Mouse (Mus musculus) cerebellum, adult 2 months (tissue): ENCODE data around the gene Olfr523. TPM values are rescaled to one million over a fixed set of nuclear protein-coding genes. Genes with fewer than 3 reads are reported as not detected.

ENCODE experiments used
- DNase-seq, 2 experiments: peaks; one replicate each; pipeline ENCODE4 v3.0.0; 2021
- H3K27ac ChIP-seq: fragments of 200-500 bp; 2 replicates; pipeline ENCODE4 v1.5.1; 2012; ENCODE audit warnings: low read length, control low read depth, inconsistent platforms; ENCODE audit not compliant: insufficient read depth
- H3K27me3 ChIP-seq: fragments of 200-500 bp; 2 replicates; pipeline ENCODE4 v1.6.1; 2012; ENCODE audit warnings: inconsistent platforms, mild to moderate bottlenecking, low read length, moderate library complexity; ENCODE audit not compliant: control insufficient read depth, insufficient read depth
- H3K4me1 ChIP-seq: fragments of 200-500 bp; 2 replicates; pipeline ENCODE4 v1.6.1; 2011; ENCODE audit warnings: low read length; ENCODE audit not compliant: control insufficient read depth, insufficient read depth
- H3K4me3 ChIP-seq: fragments of 200-500 bp; replicated peaks from 2 replicates; pipeline ENCODE3; 2011; ENCODE audit warnings: mild to moderate bottlenecking, low read depth, low read length, control low read depth; ENCODE audit not compliant: insufficient read depth
- CTCF ChIP-seq: fragments of 200-500 bp; IDR thresholded peaks from 2 replicates; pipeline ENCODE4 v1.5.1; 2011; ENCODE audit warnings: low read depth, mild to moderate bottlenecking, control low read depth, low read length, moderate library complexity, borderline replicate concordance; ENCODE audit not compliant: insufficient read depth
- POLR2A ChIP-seq: fragments of 200-500 bp; IDR thresholded peaks from 2 replicates; pipeline ENCODE4 v1.6.1; 2011; ENCODE audit warnings: low read length, control low read depth, borderline replicate concordance; ENCODE audit not compliant: insufficient read depth
- WGBS: fragments of 180-500 bp; shearing (Covaris S2); methylation state at CpG from one replicate; pipeline ENCODE4 v1.1.7; 2018; 5-methylcytosine and 5-hydroxymethylcytosine counted together
- polyA plus RNA-seq: library from polyadenylated mRNA; depleted of rRNA; stranded (reverse); fragments of >200 nt; gene quantifications from 2 replicates; pipeline ENCODE4 v1.2.3, GENCODE M21; 2012

Olfr523 gene
- polyA plus RNA-seq, 1 experiment = 0.10 TPM

DNA sequence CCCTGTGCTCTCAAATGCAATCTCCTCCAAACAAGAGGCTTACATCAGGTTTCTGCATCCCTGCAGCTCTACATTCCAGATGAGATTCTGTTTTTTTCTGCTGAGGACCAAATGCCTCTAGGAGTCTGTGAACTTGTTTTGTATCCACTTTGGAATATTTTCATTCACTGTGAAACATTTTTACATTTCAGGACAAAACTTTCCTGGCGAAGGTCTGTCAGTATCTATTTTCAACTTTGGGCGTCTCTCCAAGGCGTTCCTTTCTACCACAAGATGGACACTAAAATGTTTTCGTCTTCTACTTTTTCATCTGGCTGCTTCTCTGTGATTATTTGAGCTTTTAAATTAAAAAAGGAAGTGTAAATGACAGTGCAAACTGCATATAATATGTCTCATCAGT, 21.0 kb downstream of the Olfr523 start:
- no peak overlapping the region for H3K4me3 ChIP-seq
- H3K27ac ChIP-seq = no peak overlapping the region
- no peak for DNase-seq

DNA sequence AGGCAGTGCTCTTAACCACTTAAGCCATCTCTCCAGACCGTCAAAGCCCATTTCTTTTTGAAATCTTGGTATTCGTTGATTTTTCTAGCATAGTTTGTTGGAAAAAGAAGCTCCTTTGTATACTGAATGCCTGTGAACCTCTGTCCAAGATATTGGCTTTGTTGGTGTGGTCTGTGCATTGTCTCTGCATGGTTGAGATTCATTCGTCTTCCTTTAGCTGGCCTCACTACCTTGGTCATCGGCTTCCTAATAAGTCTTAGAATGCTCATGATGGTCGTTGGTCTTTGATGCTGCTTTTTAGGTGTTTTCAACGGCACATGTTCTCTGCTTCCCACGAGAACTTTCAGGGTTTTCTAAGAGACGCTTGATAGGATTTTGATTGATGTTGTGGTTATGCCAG, 23.0 kb downstream of the Olfr523 start:
- H3K4me1 ChIP-seq = no peaks in the 10 kb centered on the region
- H3K27me3 ChIP-seq = no peaks in the 10 kb centered on the region
- DNase-seq = no peak
- TF ChIP-seq POLR2A = no peak
- TF ChIP-seq CTCF = no peak
- WGBS = 80% methylated on average over 8 of the region's 8 CpGs
- no peak overlapping the region for H3K27ac ChIP-seq
- H3K4me3 ChIP-seq = no peak overlapping the region

More for the DNA sequence above, 21.0 kb downstream of the Olfr523 start:
- Histone ChIP-seq H3K27me3 (no peaks in the 10 kb centered on the region), H3K4me1 (no peaks in the 10 kb centered on the region)
- TF ChIP-seq CTCF (no peak), POLR2A (no peak)
- 80% methylated on average over 4 of the region's 4 CpGs for WGBS

DNA sequence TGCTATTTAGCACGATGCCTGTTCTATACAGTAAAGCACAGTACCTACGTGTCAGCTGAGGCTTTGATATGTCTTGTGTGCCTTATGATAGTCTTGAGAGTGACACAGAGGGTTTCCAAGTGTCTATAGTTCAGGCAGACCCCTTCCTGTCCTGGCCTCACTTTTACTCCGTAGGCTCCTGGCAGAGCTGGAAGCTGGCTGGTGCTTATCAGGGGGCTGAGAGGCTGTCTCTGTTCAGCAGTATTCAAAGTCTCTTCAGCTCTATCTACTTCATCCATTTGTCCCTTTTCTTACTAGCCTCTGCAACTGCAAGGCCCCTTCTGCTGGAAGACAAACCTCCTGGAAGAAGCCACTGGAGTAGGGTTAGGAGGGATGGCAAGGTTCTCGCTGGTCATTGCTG, 28.1 kb downstream of the Olfr523 start:
- WGBS = 83% methylated on average over 4 of the region's 4 CpGs
- H3K4me1 ChIP-seq = no peaks in the 10 kb centered on the region
- no peak overlapping the region for H3K4me3 ChIP-seq
- H3K27ac ChIP-seq = no peak overlapping the region
- no peak for DNase-seq
- H3K27me3 ChIP-seq = no peaks in the 10 kb centered on the region
- TF ChIP-seq POLR2A (no peak), CTCF (no peak)

DNA sequence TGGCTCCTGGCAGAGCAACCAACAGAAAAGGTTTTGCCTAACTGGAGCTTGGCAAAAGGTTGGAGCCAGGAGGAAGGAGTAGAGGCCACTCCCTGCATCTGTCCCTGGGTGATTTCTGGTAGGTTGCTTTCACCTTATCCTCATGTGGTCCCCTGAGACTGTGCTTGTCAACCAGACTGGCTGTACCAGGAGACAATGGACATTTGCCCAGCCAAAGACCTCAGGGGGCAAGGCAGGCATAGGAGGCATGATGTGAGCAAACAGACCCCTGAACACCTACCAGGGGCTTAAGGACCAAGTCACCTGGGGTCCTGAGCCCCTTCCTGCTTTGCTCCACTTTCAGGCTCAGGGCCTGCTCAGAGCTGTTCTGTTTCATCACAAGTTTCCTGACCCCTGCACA, 32.8 kb downstream of the Olfr523 start, which contains the start of gene Olfr524:
Olfr524 (minus strand) TSS at position 101 of the 400 bp plus-strand sequence.
- TF ChIP-seq CTCF (no peak), POLR2A (no peak)
- DNase-seq = no peak
- no peaks in the 10 kb centered on the region for H3K4me1 ChIP-seq
- no peaks in the 10 kb centered on the region for H3K27me3 ChIP-seq
- no peak within 1 kb of the TSS for H3K27ac ChIP-seq
- no peak within 1 kb of the TSS for H3K4me3 ChIP-seq

DNA sequence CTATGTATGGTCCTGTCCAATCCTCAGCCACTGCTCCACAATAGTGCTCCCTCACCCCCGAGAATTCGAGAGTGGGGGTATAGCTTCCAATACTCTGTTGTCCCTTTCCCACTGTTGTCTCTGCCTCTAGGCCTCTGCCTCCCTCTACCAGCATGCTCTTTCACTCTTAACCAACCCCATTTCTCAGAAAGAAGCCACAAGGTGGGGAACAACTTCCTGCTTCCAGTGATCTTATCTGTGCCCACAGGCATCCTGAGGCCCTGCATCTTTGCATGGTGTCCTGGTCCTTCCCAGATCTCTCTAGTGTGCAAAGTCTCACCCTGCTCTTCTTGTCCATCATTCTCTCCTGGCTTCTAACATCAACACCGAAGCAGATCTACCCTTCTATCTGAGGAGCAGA, 33.9 kb downstream of the Olfr523 start:
- Histone ChIP-seq H3K4me3 (no peak overlapping the region), H3K27me3 (no peaks in the 10 kb centered on the region), H3K4me1 (no peaks in the 10 kb centered on the region), H3K27ac (no peak overlapping the region)
- DNase-seq = no peak
- WGBS = 90% methylated on average over 3 of the region's 3 CpGs
- no peak for TF ChIP-seq POLR2A
- TF ChIP-seq CTCF = no peak

DNA sequence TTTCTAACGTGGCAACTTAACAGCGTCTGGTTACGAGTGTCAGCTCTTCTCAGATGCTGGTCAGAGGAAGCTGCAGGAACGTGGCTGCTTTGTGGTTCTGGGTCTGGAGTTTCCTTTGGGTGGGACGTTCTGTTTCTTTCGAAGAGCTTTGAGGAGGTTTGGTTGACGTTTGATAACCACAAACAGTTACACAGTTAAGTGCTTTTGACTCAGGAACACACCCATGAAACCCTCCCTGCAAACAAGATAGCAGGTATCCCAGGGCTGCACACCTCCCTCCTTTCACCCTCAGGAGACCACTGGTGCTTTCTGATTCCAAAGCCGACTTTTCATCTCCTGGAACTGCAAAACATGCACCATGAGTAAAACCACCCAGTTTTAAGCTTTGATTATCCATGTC, 35.1 kb downstream of the Olfr523 start:
- Histone ChIP-seq H3K27ac (no peak overlapping the region), H3K4me1 (no peaks in the 10 kb centered on the region), H3K4me3 (no peak overlapping the region), H3K27me3 (no peaks in the 10 kb centered on the region)
- DNase-seq = no peak
- TF ChIP-seq POLR2A (no peak), CTCF (no peak)
- 78% methylated on average over 8 of the region's 8 CpGs for WGBS

DNA sequence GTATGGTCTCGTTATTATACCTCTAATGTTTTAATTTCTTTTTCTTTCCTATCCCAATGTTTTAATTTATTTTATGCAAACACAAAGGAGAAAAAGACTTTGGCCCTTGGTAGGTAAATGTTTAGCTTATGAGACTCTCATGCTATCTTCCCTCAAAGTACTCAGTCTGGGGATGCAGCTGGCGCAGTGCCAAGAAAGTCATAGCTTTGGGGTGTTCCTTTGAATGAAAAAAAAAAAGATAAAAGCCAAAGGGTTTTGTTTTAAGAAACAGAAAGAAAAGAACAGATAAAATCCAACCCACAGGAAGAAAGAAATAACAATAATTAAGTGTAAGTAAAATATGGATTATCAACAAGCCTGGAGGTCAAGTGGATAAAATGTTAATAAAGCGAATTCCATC, 35.7 kb downstream of the Olfr523 start:
- H3K27ac ChIP-seq = no peak overlapping the region
- no peak overlapping the region for H3K4me3 ChIP-seq
- no peaks in the 10 kb centered on the region for H3K27me3 ChIP-seq
- 79% methylated on average over 3 of the region's 3 CpGs for WGBS
- DNase-seq = no peak
- H3K4me1 ChIP-seq = no peaks in the 10 kb centered on the region
- no peak for TF ChIP-seq CTCF
- TF ChIP-seq POLR2A = no peak

DNA sequence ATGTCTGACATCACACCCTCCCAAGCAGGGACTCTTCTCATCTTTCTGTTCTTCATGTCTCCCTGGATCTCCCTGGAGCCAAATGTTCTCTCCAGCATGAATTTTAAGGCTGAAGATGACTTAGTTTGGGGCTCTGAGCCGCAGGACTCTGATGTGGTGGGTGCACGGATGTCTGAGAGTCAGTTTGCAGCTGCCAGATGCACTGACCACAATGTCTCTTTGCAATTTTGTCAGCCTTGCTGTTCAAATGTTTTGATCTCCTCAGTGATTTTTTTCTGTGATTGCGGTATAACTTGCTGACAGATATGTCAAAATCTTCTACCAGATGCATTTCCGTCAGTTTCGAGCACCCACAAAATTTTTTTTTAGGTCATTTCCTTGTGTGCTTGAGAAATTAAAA, 40.8 kb downstream of the Olfr523 start:
- Histone ChIP-seq H3K4me1 (no peaks in the 10 kb centered on the region), H3K4me3 (no peak overlapping the region), H3K27me3 (no peaks in the 10 kb centered on the region), H3K27ac (no peak overlapping the region)
- no peak for DNase-seq
- 83% methylated on average over 5 of the region's 5 CpGs for WGBS
- TF ChIP-seq POLR2A = no peak

DNA sequence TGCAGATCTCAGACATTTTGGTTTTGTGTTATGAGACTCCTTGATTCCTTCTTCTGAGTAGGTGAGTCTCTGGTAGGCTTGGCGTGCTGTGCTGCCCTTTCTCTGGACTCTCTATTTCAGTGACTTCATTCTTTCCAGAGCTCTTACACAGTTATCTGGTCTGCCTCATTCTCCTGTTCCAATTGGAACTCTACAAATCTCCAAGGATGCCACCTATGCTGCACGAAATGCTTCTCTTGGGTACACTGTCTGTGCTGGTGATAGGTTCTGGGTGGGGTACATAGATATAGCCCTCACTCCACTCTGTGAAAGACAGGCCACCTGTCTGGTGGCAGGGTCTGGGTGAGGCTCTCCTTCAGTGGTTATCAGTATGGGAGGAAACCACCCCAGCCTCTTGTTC, 45.0 kb downstream of the Olfr523 start, which contains the start of gene Cd163l1:
Cd163l1 (plus strand) TSS at position 301 of the 400 bp plus-strand sequence.
- H3K27me3 ChIP-seq = no peaks in the 10 kb centered on the region
- WGBS = 93% methylated on average over 2 of the region's 2 CpGs
- no peak within 1 kb of the TSS for H3K4me3 ChIP-seq
- TF ChIP-seq POLR2A = no peak
- no peak for TF ChIP-seq CTCF
- no peaks in the 10 kb centered on the region for H3K4me1 ChIP-seq
- DNase-seq = no peak
- no peak within 1 kb of the TSS for H3K27ac ChIP-seq
